Mouse (Mus musculus) layer of hippocampus, postnatal 36 days (tissue): ENCODE measurements at regions not wholly inside any gene's neighbourhood (a gene's known extent, or its start where the extent isn't known, plus 50 kb on each side); places are given as distances from the start of the nearest gene placed in this dataset.
A peak's percentile ranks its signal among the peaks of the same experiment; 100 is the strongest.

ENCODE experiments used
- DNase-seq, 2 experiments: peaks; one replicate each; pipeline ENCODE4 v3.0.0; 2022

- DNase-seq, result no peak
Observed at GRCm38 (mm10) chr16:8351424-8351823, 73.5 kb downstream of the Tmem114 start.

- DNase-seq, result no peak
Observed at GRCm38 (mm10) chr16:8349148-8349547, 75.8 kb downstream of the Tmem114 start.

- DNase-seq, result no peak
Observed at GRCm38 (mm10) chr16:8348645-8349044, 76.3 kb downstream of the Tmem114 start.

- no peak for DNase-seq
Observed at GRCm38 (mm10) chr16:8345216-8345615, 79.7 kb downstream of the Tmem114 start.

- DNase-seq, result peak; percentile 22 to 30
Observed at GRCm38 (mm10) chr16:8333081-8333710, 91.7 kb downstream of the Tmem114 start.

GRCm38 (mm10) chr16:8311996-8312395 is 112.9 kb downstream of the Tmem114 start:
- no peak for DNase-seq

- no peak for DNase-seq
Observed at GRCm38 (mm10) chr16:8306389-8306788, 118.5 kb downstream of the Tmem114 start.
